Mouse (Mus musculus) heart, embryonic 16.5 days (tissue): ENCODE measurements around the gene Ccdc87. TPM values are rescaled to one million over a fixed set of nuclear protein-coding genes. Genes with fewer than 3 reads are reported as not detected.
"Not testable (repeated sequence)": the region's sequence is repeated elsewhere in the genome, so short reads cannot be mapped to it uniquely, and the experiment has no call there.

Experiments used
- ATAC-seq: fragments of 200-750 bp; cut with Nextera tagmentation; replicated peaks from 2 replicates; pipeline ENCODE4 v1.8.0; 2017; ENCODE audit warnings: moderate number of reproducible peaks; ENCODE audit not compliant: insufficient read depth, low FRiP score; ENCODE audit errors: extremely low read depth
- H3K27ac ChIP-seq: fragments of 300-500 bp; sonication (generic); 2 replicates; pipeline ENCODE4 v1.5.1; 2014; ENCODE audit warnings: mild to moderate bottlenecking, low read length, control low read depth, moderate library complexity
- H3K27me3 ChIP-seq: fragments of 300-500 bp; sonication (generic); 2 replicates; pipeline ENCODE4 v1.6.1; 2014; ENCODE audit warnings: low read length, mixed read lengths; ENCODE audit not compliant: control insufficient read depth, insufficient read depth
- H3K36me3 ChIP-seq: fragments of 300-500 bp; sonication (generic); 2 replicates; pipeline ENCODE4 v1.6.1; 2014; ENCODE audit not compliant: control insufficient read depth, insufficient read depth
- H3K4me1 ChIP-seq: fragments of 300-500 bp; sonication (generic); 2 replicates; pipeline ENCODE4 v1.6.1; 2014; ENCODE audit warnings: low read length, mixed read lengths; ENCODE audit not compliant: control insufficient read depth, insufficient read depth
- H3K4me2 ChIP-seq: fragments of 300-500 bp; sonication (generic); 2 replicates; pipeline ENCODE4 v1.6.1; 2014; ENCODE audit warnings: low read depth, mild to moderate bottlenecking, control low read depth, low read length
- H3K4me3 ChIP-seq: fragments of 300-500 bp; sonication (generic); 2 replicates; pipeline ENCODE4 v1.5.1; 2014; ENCODE audit warnings: mild to moderate bottlenecking, control low read depth, low read length
- H3K9ac ChIP-seq: fragments of 300-500 bp; sonication (generic); 2 replicates; pipeline ENCODE4 v1.6.1; 2014; ENCODE audit warnings: low read length, control low read depth
- H3K9me3 ChIP-seq: fragments of 300-500 bp; sonication (generic); replicated peaks from 2 replicates; pipeline ENCODE4 v1.6.1; 2016; ENCODE audit warnings: low read length; ENCODE audit not compliant: control insufficient read depth
- WGBS: fragments of 180-500 bp; shearing (Covaris S2); extraction: QIAGEN DNeasy Blood & Tissue Kit; methylation state at CpG from one replicate; pipeline ENCODE4 v1.1.7; 2014; 5-methylcytosine and 5-hydroxymethylcytosine counted together
- polyA plus RNA-seq: library from polyadenylated mRNA; unstranded; fragments of >200 nt; fragmentation: Nextera tagmentation; extraction: Ambion mirVana; gene quantifications from 2 replicates; pipeline ENCODE4 v1.2.1, GENCODE M21; 2015

The Ccdc87 gene
- polyA plus RNA-seq, 1 experiment from 2014 or later, result 0.16 TPM

DNA sequence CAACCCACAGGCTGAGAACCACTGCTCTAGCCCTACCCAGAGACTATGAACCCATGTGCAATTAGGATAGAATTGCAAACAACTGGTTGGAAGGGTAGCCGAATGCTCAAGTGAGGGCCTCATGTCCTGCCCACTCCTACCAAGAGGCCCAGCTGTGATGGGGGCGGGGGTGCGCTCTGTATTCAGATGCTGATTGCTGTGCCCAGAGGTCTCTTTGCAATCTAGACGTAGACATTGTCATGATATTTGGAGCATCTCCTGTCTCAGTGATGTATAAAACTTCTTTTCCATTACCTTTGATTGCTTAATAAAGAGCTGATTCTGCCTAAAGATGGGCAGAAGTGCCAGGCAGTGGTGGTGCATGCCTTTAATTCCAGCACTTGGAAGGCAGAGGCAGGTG lies 10.6 kb downstream of the Ccdc87 start:
- H3K36me3 ChIP-seq, result no peaks in the 10 kb centered on the region
- H3K9me3 ChIP-seq, result no peaks in the 10 kb centered on the region
- ATAC-seq, result no peak
- no peak overlapping the region for H3K9ac ChIP-seq
- H3K4me1 ChIP-seq, result peaks cover 3% of the 10 kb centered on the region; the same call in 1 of the 2 replicates
- no peak overlapping the region for H3K27ac ChIP-seq
- H3K4me3 ChIP-seq, result no peak overlapping the region
- 46% methylated on average over 4 of the region's 4 CpGs for WGBS
- H3K4me2 ChIP-seq, result no peak overlapping the region
- H3K27me3 ChIP-seq, result 0 out of 2 replicates have a peak, but pooled peaks cover 2% of the 10 kb centered on the region

DNA sequence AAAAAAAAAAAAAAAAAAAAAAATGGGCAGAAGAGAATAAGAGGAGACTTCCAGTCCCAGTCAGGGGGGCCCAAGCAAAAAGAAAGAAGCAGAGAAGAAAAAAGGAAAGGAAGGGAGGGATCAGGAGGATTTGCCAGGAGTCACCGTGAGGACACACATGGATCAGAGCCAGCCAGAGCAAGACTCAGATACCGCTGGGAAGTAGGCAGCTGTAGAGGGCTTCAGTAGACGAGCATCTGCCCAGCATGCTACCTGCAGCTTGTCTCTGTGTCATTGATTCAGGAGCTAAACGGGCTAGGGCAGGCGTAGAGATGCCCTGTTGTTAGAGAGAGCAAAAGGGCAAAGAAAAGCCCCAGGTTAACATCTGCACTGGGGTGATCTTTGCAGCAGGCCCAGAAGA lies 11.1 kb downstream of the Ccdc87 start:
- 0 out of 2 replicates have a peak, but pooled peaks cover 2% of the 10 kb centered on the region for H3K27me3 ChIP-seq
- peaks cover 3% of the 10 kb centered on the region; the same call in 1 of the 2 replicates for H3K4me1 ChIP-seq
- no peaks in the 10 kb centered on the region for H3K9me3 ChIP-seq
- no peaks in the 10 kb centered on the region for H3K36me3 ChIP-seq
- no peak overlapping the region for H3K27ac ChIP-seq
- H3K4me3 ChIP-seq, result no peak overlapping the region
- no peak overlapping the region for H3K9ac ChIP-seq
- 38% methylated on average over 5 of the region's 5 CpGs for WGBS
- no peak overlapping the region for H3K4me2 ChIP-seq
- ATAC-seq, result no peak

DNA sequence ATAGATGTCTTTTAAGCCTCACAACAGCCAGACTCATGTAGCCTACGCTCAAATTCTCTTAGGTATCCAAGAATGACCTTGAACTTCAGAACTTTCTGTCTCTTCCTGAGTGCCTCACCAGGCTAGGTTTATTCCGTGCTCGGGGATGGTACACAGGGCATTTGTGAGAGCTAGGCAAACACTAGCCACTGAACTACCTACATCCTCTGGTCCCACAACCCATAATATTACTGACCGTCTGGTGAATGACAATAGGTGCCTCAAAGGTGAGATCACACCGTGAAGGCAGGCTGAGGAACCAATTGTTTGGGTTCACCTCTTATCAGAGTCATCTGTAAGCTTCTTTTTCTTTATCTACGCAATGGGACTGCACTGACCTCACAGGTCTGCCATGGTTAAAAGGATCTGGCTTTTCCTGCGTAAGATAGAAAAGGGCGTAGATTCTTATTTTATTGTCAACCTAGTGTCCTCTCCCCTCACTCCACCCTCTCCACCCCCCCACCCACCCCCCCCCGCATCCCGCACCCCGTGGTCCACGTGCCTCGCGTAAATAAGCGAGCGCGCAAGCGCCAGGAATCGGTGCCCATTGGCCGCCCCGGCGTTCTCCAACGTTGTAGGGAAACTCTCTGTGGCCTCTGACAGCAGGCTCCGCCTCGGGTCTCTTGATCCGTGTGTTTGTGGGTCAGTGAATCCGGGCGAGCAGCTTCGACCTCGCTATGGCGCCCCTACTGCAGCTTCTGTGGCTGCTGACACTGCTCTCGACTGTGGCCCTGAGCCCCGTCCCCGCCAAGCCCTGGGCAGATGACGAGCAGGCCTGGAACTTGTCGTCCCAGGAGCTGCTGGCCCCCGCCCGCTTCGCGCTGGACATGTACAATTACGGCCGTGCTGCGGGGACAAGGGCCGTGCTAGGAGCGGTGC lies 15.6 kb downstream of the Ccdc87 start, which contains the start of gene Ctsf:
Gene Ctsf, plus strand, starts transcription at position 579 of the 918 bp plus-strand sequence.
- Histone ChIP-seq H3K27me3 (0 out of 2 replicates have a peak, but pooled peaks cover 4% of the 10 kb centered on the region), H3K9ac (peak within 1 kb of the TSS; percentile 83), H3K4me3 (peak within 1 kb of the TSS; percentile 74), H3K4me1 (peaks cover 7% of the 10 kb centered on the region), H3K36me3 (no peaks in the 10 kb centered on the region), H3K4me2 (peak within 1 kb of the TSS; percentile 99), H3K9me3 (no peaks in the 10 kb centered on the region), H3K27ac (peak within 1 kb of the TSS; percentile 53)
- ATAC-seq, result peak; percentile 88
- 4% methylated on average over 45 of the region's 45 CpGs for WGBS

- 0 out of 2 replicates have a peak, but pooled peaks cover 4% of the 10 kb centered on the region for H3K27me3 ChIP-seq
- peak overlapping the region; percentile 74 for H3K4me3 ChIP-seq
- peak overlapping the region; percentile 53 for H3K27ac ChIP-seq
- peaks cover 7% of the 10 kb centered on the region for H3K4me1 ChIP-seq
- peak overlapping the region; percentile 99 for H3K4me2 ChIP-seq
- peak overlapping the region; percentile 83 for H3K9ac ChIP-seq
- no peaks in the 10 kb centered on the region for H3K9me3 ChIP-seq
- H3K36me3 ChIP-seq, result no peaks in the 10 kb centered on the region
- ATAC-seq, result no peak
- 3% methylated on average over 14 of the region's 14 CpGs for WGBS
These were observed 16.3 kb downstream of the Ccdc87 start for GRCm38 (mm10) chr19:4855470-4855820.

DNA sequence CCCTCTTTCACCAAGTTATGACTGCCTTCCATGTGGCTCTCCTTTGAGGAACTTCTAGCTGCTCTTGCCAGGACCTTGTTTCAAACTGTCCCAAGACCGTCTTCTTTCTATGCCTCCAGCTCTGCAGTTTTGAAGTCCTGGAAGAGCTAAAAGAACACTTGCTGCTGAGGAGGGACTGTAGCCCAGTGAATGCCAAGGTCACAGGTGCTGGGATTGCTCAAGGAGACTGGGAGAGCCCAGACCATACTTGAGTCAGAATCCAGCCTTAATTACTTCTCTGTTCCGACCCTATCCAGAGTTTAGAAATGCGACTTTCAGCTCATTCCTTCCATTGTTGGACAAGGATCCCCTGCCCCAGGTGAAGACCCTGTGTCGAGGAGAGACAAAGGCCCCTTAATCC lies 16.8 kb downstream of the Ccdc87 start:
- H3K4me1 ChIP-seq, result peaks cover 7% of the 10 kb centered on the region
- peak overlapping the region; percentile 74; the same call in 1 of the 2 replicates for H3K4me3 ChIP-seq
- H3K9me3 ChIP-seq, result no peaks in the 10 kb centered on the region
- no peak for ATAC-seq
- 73% methylated on average over 4 of the region's 4 CpGs for WGBS
- no peaks in the 10 kb centered on the region for H3K36me3 ChIP-seq
- H3K9ac ChIP-seq, result no peak overlapping the region
- no peak overlapping the region for H3K27ac ChIP-seq
- H3K27me3 ChIP-seq, result 0 out of 2 replicates have a peak, but pooled peaks cover 3% of the 10 kb centered on the region
- H3K4me2 ChIP-seq, result peak overlapping the region; percentile 99

GRCm38 (mm10) chr19:4859081-4859480 lies 19.9 kb downstream of the Ccdc87 start:
- ATAC-seq, result no peak
- WGBS, result 36% methylated on average over 6 of the region's 6 CpGs
- Histone ChIP-seq H3K4me1 (peaks cover 7% of the 10 kb centered on the region), H3K9ac (no peak overlapping the region), H3K27ac (no peak overlapping the region), H3K9me3 (no peaks in the 10 kb centered on the region), H3K4me3 (no peak overlapping the region), H3K27me3 (0 out of 2 replicates have a peak, but pooled peaks cover 2% of the 10 kb centered on the region), H3K36me3 (no peaks in the 10 kb centered on the region), H3K4me2 (no peak overlapping the region)

GRCm38 (mm10) chr19:4863048-4863447 lies 23.9 kb downstream of the Ccdc87 start:
- H3K4me2 ChIP-seq, result no peak overlapping the region
- no peaks in the 10 kb centered on the region for H3K36me3 ChIP-seq
- 78% methylated on average over 6 of the region's 6 CpGs for WGBS
- ATAC-seq, result no peak
- peaks cover 11% of the 10 kb centered on the region; the same call in 1 of the 2 replicates for H3K27me3 ChIP-seq
- no peaks in the 10 kb centered on the region for H3K9me3 ChIP-seq
- no peak overlapping the region for H3K4me3 ChIP-seq
- no peak overlapping the region for H3K27ac ChIP-seq
- peaks cover 4% of the 10 kb centered on the region; the same call in 1 of the 2 replicates for H3K4me1 ChIP-seq
- H3K9ac ChIP-seq, result no peak overlapping the region

DNA sequence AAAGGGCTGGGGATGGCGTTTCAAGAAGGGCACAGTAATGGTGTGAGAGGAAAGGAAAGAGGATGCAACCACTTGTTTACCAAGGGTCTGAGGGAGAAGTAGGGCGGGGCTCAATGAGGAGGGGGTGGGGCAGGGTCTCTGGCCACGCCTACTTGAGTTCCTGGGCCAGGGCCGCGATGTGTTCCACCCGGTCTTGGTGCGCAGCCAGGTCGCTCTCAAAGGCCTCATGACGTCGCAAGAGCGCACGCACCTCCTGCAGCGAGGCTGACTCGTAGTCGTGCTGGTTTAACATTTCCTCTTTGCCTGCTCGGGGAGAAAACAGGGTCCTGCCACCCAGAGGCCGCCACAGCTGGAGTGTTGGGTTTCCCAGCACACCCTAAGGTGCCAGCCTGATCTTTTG lies 26.0 kb downstream of the Ccdc87 start:
- Histone ChIP-seq H3K4me3 (no peak overlapping the region), H3K9me3 (no peaks in the 10 kb centered on the region), H3K4me1 (peaks cover 4% of the 10 kb centered on the region; the same call in 1 of the 2 replicates), H3K4me2 (peak overlapping the region; percentile 47), H3K27ac (no peak overlapping the region), H3K36me3 (no peaks in the 10 kb centered on the region), H3K9ac (no peak overlapping the region), H3K27me3 (peaks cover 11% of the 10 kb centered on the region; the same call in 1 of the 2 replicates)
- WGBS, result 5% methylated on average over 17 of the region's 17 CpGs
- ATAC-seq, result no peak

DNA sequence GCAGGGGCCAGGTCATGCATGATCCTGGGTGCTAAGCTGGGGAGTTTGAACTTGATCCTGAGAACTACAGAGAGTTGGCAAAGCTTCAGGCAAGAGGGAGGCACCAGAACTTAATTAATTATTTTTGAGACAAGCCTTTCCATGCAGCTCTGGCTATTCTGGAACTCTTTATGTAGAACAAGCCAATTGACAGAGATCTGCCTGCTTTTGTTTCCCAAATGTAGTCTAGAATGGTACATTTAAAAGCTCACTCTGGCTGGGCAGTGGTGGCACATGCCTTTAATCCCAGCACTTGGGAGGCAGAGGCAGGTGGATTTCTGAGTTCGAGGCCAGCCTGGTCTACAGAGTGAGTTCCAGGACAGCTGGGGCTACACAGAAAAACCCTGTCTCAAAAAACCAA lies 35.4 kb downstream of the Ccdc87 start:
- 63% methylated on average over 1 of the region's 1 CpGs for WGBS
- H3K4me3 ChIP-seq, H3K9me3 ChIP-seq, H3K4me1 ChIP-seq, ATAC-seq, H3K27me3 ChIP-seq, H3K27ac ChIP-seq, H3K36me3 ChIP-seq, H3K4me2 ChIP-seq, H3K9ac ChIP-seq: not testable (repeated sequence)
